Mouse (Mus musculus) liver, adult 2 months (tissue): ENCODE measurements around the gene Mapre1. TPM values are rescaled to one million over a fixed set of nuclear protein-coding genes. Genes with fewer than 3 reads are reported as not detected.
"Not testable (repeated sequence)": the region's sequence is repeated elsewhere in the genome, so short reads cannot be mapped to it uniquely, and the experiment has no call there.

Source experiments
- DNase-seq: peaks from one replicate; pipeline ENCODE4 v3.0.0-alpha.2; 2011; ENCODE audit warnings: low read depth, low spot score; ENCODE audit errors: extremely low read depth
- H3K27ac ChIP-seq: fragments of 200-500 bp; replicated peaks from 2 replicates; pipeline ENCODE4 v1.5.1; 2012; ENCODE audit warnings: low read depth, mild to moderate bottlenecking, control low read depth, inconsistent platforms, low read length; ENCODE audit not compliant: insufficient read depth
- H3K27me3 ChIP-seq: fragments of 200-500 bp; 2 replicates; pipeline ENCODE4 v1.6.1; 2012; ENCODE audit warnings: mild to moderate bottlenecking, moderate library complexity, low read length, inconsistent platforms; ENCODE audit not compliant: control insufficient read depth, insufficient read depth
- H3K36me3 ChIP-seq: fragments of 200-500 bp; 2 replicates; pipeline ENCODE4 v1.6.1; 2012; ENCODE audit warnings: low read length, inconsistent platforms; ENCODE audit not compliant: control insufficient read depth, insufficient read depth
- H3K4me1 ChIP-seq: fragments of 200-500 bp; 2 replicates; pipeline ENCODE4 v1.6.1; 2011; ENCODE audit warnings: low read length; ENCODE audit not compliant: control insufficient read depth, insufficient read depth
- H3K4me3 ChIP-seq: fragments of 200-500 bp; 2 replicates; pipeline ENCODE4 v1.5.1; 2011; ENCODE audit warnings: low read depth, mild to moderate bottlenecking, control low read depth, low read length, moderate library complexity; ENCODE audit not compliant: insufficient read depth
- H3K79me2 ChIP-seq: fragments of 200-500 bp; 2 replicates; pipeline ENCODE4 v1.6.1; 2012; ENCODE audit warnings: inconsistent platforms, mild to moderate bottlenecking, low read length, moderate library complexity; ENCODE audit not compliant: control insufficient read depth, insufficient read depth
- H3K9ac ChIP-seq: fragments of 200-500 bp; 2 replicates; pipeline ENCODE4 v1.6.1; 2012; ENCODE audit warnings: low read depth, mild to moderate bottlenecking, control low read depth, inconsistent platforms, low read length
- CTCF ChIP-seq: fragments of 200-500 bp; IDR thresholded peaks from 2 replicates; pipeline ENCODE4 v1.5.1; 2011; ENCODE audit warnings: low read depth, low read length, control low read depth
- POLR2A ChIP-seq: fragments of 200-500 bp; IDR thresholded peaks from 2 replicates; pipeline ENCODE4 v1.6.1; 2011; ENCODE audit warnings: low read length, control low read depth; ENCODE audit not compliant: insufficient read depth; ENCODE audit errors: extremely low read depth
- WGBS: fragments of 180-500 bp; shearing (Covaris S2); methylation state at CpG from one replicate; pipeline ENCODE4 v1.1.7; 2018; 5-methylcytosine and 5-hydroxymethylcytosine counted together
- polyA plus RNA-seq: library from polyadenylated mRNA; depleted of rRNA; stranded (reverse); fragments of >200 nt; gene quantifications from 2 replicates; pipeline ENCODE4 v1.2.3, GENCODE M21; 2012; rRNA removed
- total RNA-seq: library from RNA; depleted of rRNA; stranded (reverse); fragments of >200 nt; gene quantifications from 2 replicates; pipeline ENCODE4 v1.2.3, GENCODE M21; 2014; rRNA removed

Mapre1 gene
- total RNA-seq (6.6 and 7.9 TPM in 2 replicates), polyA plus RNA-seq (2.7 and 3.0 TPM in 2 replicates)

DNA sequence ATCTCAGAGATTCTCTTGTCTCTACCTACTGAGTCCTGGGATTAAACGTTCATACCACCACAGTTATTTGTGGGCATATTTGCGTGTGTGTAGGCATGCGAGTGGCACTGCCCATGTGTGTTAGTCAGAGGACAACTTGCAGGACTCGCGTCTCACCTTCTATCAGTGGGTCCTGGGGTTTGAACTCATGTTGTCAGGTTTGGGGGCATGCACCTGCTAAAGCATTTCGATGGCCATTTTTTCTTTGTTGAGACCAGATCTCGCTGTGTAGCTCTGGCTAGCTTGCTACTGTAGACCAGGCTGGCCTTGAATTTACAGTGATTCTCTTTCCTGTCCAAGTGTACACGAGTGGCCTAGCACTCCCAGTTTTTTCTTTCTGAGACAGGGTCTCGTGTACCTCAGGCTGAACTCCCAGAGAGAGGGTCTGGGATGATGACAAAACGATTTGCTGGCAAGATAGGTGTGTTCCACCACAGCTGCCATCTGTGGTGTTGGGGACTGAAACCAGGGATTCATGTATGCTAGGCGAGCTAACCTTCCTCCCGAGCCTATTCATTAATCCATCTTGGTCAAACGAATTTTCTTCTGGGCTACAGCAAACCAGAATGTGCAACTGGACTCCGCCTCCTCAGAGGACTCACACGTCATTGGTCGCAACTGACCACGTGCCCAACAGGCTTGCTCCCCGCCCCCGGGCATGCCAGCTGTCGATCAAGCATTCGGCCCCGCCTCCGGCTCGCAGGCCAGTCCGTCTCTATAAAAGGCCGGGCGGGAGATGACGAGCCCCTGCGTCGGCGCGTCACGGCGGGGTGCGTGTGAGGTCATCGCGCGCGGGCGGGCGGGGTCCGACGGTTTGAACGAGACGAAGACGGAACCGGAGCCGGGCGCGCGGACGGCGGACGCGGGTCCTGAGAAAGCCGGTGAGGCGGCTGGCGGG, at the start of gene Mapre1:
Mapre1 (plus strand) TSS at position 775 of the 937 bp plus-strand sequence.
- peak within 1 kb of the TSS; percentile 64 for H3K27ac ChIP-seq
- peak; percentile 93 for DNase-seq
- H3K9ac ChIP-seq = peak within 1 kb of the TSS; percentile 89
- H3K79me2 ChIP-seq = peaks cover 28% of the 10 kb centered on the region; the same call in 1 of the 2 replicates
- H3K4me3 ChIP-seq = peak within 1 kb of the TSS; percentile 88
- 11% methylated on average over 57 of the region's 58 CpGs for WGBS
- no peaks in the 10 kb centered on the region for H3K27me3 ChIP-seq
- H3K36me3 ChIP-seq = no peaks in the 10 kb centered on the region
- peaks cover 9% of the 10 kb centered on the region; the same call in 1 of the 2 replicates for H3K4me1 ChIP-seq
- TF ChIP-seq POLR2A (0 out of 2 replicates have a peak, but pooled peaks have one; percentile 42), CTCF (no peak)

DNA sequence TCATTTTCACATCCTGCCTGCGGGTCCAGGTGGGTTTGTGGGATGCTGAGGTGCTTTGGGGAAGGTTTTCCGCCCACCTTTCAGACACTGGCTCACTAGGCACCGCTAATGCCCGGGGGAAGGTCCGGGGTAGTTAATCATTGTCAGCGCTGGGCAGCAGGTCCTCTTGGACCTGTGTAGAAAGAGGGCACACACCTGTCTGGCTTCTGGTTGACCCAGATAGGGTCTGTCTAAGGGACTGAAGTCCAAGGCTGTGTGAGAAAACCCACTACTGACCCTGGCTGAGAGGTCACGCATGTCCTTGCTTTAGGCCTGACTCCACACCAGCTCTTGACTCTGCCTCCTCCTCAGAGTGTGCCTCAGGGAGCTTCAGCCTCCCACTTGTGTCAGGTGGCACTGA, 47.7 kb upstream of the Mapre1 start:
- H3K27ac ChIP-seq, H3K27me3 ChIP-seq, H3K9ac ChIP-seq, H3K36me3 ChIP-seq, H3K79me2 ChIP-seq, H3K4me3 ChIP-seq: not testable (repeated sequence)
- DNase-seq = peak; percentile 9
- WGBS = 21% methylated on average over 7 of the region's 7 CpGs
- H3K4me1 ChIP-seq = peaks cover 11% of the 10 kb centered on the region

DNA sequence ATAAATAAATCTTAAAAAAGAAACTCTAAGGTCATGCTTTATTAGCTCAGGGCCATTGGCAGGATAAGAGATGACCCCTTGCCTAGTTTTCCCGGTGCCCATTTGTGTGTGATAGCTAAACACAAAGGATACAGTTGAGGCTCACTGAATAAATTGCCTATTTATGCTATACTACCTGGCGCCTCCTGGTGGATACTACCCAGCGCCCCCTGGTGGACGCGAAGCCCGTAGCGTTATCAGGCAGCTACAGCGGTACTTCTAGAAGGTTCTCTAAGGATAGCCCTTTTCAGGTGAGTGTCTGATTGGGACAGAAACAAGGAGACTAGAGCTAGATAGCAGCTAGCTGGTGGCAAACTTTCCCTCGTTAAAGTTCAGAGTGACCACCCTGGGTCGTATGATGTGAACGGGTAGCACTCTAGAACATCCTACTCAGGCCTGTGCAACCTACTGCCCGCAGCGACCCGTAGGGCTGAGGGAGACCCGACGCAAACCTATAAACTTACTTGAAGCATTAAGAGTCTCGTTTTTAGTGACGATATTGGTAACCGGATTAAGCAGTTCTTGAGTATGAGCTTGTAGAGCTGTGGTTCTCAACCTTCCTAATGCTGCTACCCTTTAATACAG, 46.5 kb upstream of the Mapre1 start:
- Histone ChIP-seq H3K27me3 (no peaks in the 10 kb centered on the region), H3K36me3 (no peaks in the 10 kb centered on the region), H3K4me1 (peaks cover 11% of the 10 kb centered on the region), H3K9ac (no peak overlapping the region), H3K79me2 (no peaks in the 10 kb centered on the region), H3K4me3 (no peak overlapping the region), H3K27ac (no peak overlapping the region)
- WGBS = 66% methylated on average over 19 of the region's 19 CpGs
- DNase-seq = peak; percentile 28
- TF ChIP-seq POLR2A (no peak), CTCF (peak; percentile 79)

DNA sequence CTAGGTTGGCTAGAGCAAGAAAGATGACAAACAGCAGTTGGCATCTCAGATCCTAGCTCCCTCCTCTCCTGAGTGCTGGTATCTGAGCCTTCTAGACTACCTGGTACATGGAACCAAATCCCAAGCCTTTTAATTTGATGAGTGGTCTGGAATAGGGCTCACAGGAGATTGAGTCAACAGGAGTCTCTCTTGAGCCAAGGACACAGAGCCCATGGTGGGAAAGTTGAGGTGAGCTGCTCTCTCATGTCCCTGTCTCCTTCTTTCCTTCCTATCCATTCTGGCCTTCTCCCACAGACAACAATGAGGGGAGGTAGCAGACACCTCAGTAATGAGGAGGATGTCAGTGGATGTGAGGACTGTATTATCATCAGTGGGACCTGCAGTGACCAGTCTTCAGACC, 44.7 kb upstream of the Mapre1 start, which contains the start of gene Dnmt3c:
Dnmt3c (plus strand) TSS at position 301 of the 400 bp plus-strand sequence.
- TF ChIP-seq CTCF (no peak), POLR2A (no peak)
- Histone ChIP-seq H3K79me2 (no peaks in the 10 kb centered on the region), H3K36me3 (no peaks in the 10 kb centered on the region), H3K4me3 (no peak within 1 kb of the TSS), H3K27me3 (no peaks in the 10 kb centered on the region), H3K27ac (no peak within 1 kb of the TSS), H3K4me1 (peaks cover 11% of the 10 kb centered on the region), H3K9ac (no peak within 1 kb of the TSS)
- DNase-seq = no peak

DNA sequence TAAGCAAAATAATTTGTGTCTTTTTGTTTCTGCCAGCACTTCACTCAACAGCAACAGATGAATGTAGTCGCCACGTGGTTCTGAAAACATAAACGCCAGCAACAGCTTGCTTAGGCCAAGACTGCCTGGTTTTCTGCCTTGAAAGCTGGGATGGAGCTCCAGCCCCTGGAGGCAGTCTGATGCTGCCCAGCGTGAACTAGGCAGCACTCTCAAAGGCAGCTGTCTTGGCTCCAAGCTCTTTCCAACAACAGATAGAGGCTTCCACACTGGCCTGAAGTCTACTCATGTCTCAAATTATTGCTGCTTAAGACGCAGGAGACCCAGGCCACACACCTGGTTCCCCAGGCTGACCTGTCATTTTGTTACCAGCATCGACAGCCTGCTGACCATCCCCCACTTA, 37.7 kb upstream of the Mapre1 start:
- H3K4me3 ChIP-seq = no peak overlapping the region
- 75% methylated on average over 6 of the region's 6 CpGs for WGBS
- no peak for DNase-seq
- H3K36me3 ChIP-seq = no peaks in the 10 kb centered on the region
- H3K9ac ChIP-seq = no peak overlapping the region
- no peaks in the 10 kb centered on the region for H3K4me1 ChIP-seq
- H3K79me2 ChIP-seq = no peaks in the 10 kb centered on the region
- no peaks in the 10 kb centered on the region for H3K27me3 ChIP-seq
- TF ChIP-seq POLR2A (no peak), CTCF (no peak)
- H3K27ac ChIP-seq = no peak overlapping the region
